Mouse (Mus musculus): ENCODE results near the gene Tnnt3. TPM values are rescaled to one million over a fixed set of nuclear protein-coding genes. Genes with fewer than 3 reads are reported as not detected.
A peak's percentile ranks its signal among the peaks of the same experiment; 100 is the strongest.

Gene Tnnt3
- polyA plus RNA-seq, 1 experiment from 2014 or later, result 4.8 TPM

- WGBS, result 96% methylated on average over 3 of the region's 3 CpGs
Measured at GRCm38 (mm10) chr7:142480661-142481060, 18.0 kb upstream of the Tnnt3 start.

GRCm38 (mm10) chr7:142481186-142481567 is 17.5 kb upstream of the Tnnt3 start:
- H3K4me2 ChIP-seq (ENCODE audit: low read depth, low read length), result peak overlapping the region; percentile 46
- WGBS, result 8% methylated on average over 5 of the region's 5 CpGs
- H3K27me3 ChIP-seq (ENCODE audit: control insufficient read depth, insufficient read depth, low read length), result no peaks in the 10 kb centered on the region
- no peaks in the 10 kb centered on the region for H3K9me3 ChIP-seq (ENCODE audit: control insufficient read depth, low read length)
- H3K36me3 ChIP-seq (ENCODE audit: control insufficient read depth, insufficient read depth, low read length), result no peaks in the 10 kb centered on the region
- H3K9ac ChIP-seq (replicated peaks; ENCODE audit: low read depth, low read length), result peak overlapping the region; percentile 52
- H3K4me1 ChIP-seq (ENCODE audit: control insufficient read depth, insufficient read depth, low read length), result peaks cover 12% of the 10 kb centered on the region
- peak overlapping the region; percentile 15; the same call in 1 of the 2 replicates for H3K4me3 ChIP-seq (ENCODE audit: low read depth, low read length)
- peak overlapping the region; percentile 69 for H3K27ac ChIP-seq (ENCODE audit: low read depth, low read length)
- ATAC-seq (ENCODE audit: low read depth), result peak; percentile 18; the same call in 1 of the 2 replicates

More at GRCm38 (mm10) chr7:142480661-142481060, 18.0 kb upstream of the Tnnt3 start:
- no peak for ATAC-seq (ENCODE audit: low read depth)
- Histone ChIP-seq H3K4me2 (ENCODE audit: low read depth, low read length) (no peak overlapping the region), H3K27ac (ENCODE audit: low read depth, low read length) (no peak overlapping the region), H3K9ac (replicated peaks; ENCODE audit: low read depth, low read length) (no peak overlapping the region), H3K27me3 (ENCODE audit: control insufficient read depth, insufficient read depth, low read length) (no peaks in the 10 kb centered on the region), H3K4me3 (ENCODE audit: low read depth, low read length) (no peak overlapping the region), H3K36me3 (ENCODE audit: control insufficient read depth, insufficient read depth, low read length) (no peaks in the 10 kb centered on the region), H3K4me1 (ENCODE audit: control insufficient read depth, insufficient read depth, low read length) (peaks cover 12% of the 10 kb centered on the region), H3K9me3 (ENCODE audit: control insufficient read depth, low read length) (no peaks in the 10 kb centered on the region)

GRCm38 (mm10) chr7:142481568-142482255 is 16.9 kb upstream of the Tnnt3 start:
- H3K9me3 ChIP-seq (ENCODE audit: control insufficient read depth, low read length), result no peaks in the 10 kb centered on the region
- peak overlapping the region; percentile 15; the same call in 1 of the 2 replicates for H3K4me3 ChIP-seq (ENCODE audit: low read depth, low read length)
- peak; percentile 47; the same call in 1 of the 2 replicates for ATAC-seq (ENCODE audit: low read depth)
- peak overlapping the region; percentile 52 for H3K9ac ChIP-seq (replicated peaks; ENCODE audit: low read depth, low read length)
- no peaks in the 10 kb centered on the region for H3K27me3 ChIP-seq (ENCODE audit: control insufficient read depth, insufficient read depth, low read length)
- whole genome bisulfite sequencing, result under 1% methylated on average over 22 of the region's 22 CpGs
- peak overlapping the region; percentile 69 for H3K27ac ChIP-seq (ENCODE audit: low read depth, low read length)
- H3K4me2 ChIP-seq (ENCODE audit: low read depth, low read length), result peak overlapping the region; percentile 46
- H3K4me1 ChIP-seq (ENCODE audit: control insufficient read depth, insufficient read depth, low read length), result peaks cover 15% of the 10 kb centered on the region
- no peaks in the 10 kb centered on the region for H3K36me3 ChIP-seq (ENCODE audit: control insufficient read depth, insufficient read depth, low read length)

- Histone ChIP-seq H3K27ac (ENCODE audit: low read depth, low read length) (peak overlapping the region; percentile 69), H3K9ac (replicated peaks; ENCODE audit: low read depth, low read length) (peak overlapping the region; percentile 52; the same call in 1 of the 2 replicates), H3K27me3 (ENCODE audit: control insufficient read depth, insufficient read depth, low read length) (no peaks in the 10 kb centered on the region), H3K36me3 (ENCODE audit: control insufficient read depth, insufficient read depth, low read length) (no peaks in the 10 kb centered on the region), H3K9me3 (ENCODE audit: control insufficient read depth, low read length) (no peaks in the 10 kb centered on the region), H3K4me2 (ENCODE audit: low read depth, low read length) (no peak overlapping the region), H3K4me1 (ENCODE audit: control insufficient read depth, insufficient read depth, low read length) (peaks cover 19% of the 10 kb centered on the region), H3K4me3 (ENCODE audit: low read depth, low read length) (no peak overlapping the region)
- WGBS, result 18% methylated on average over 6 of the region's 6 CpGs
- ATAC-seq (ENCODE audit: low read depth), result peak; percentile 29; the same call in 1 of the 2 replicates
Measured at GRCm38 (mm10) chr7:142482256-142482609, 16.4 kb upstream of the Tnnt3 start.

GRCm38 (mm10) chr7:142483136-142483535 is 15.5 kb upstream of the Tnnt3 start:
- Histone ChIP-seq H3K27ac (ENCODE audit: low read depth, low read length) (no peak overlapping the region), H3K4me1 (ENCODE audit: control insufficient read depth, insufficient read depth, low read length) (peaks cover 19% of the 10 kb centered on the region), H3K36me3 (ENCODE audit: control insufficient read depth, insufficient read depth, low read length) (no peaks in the 10 kb centered on the region), H3K4me3 (ENCODE audit: low read depth, low read length) (no peak overlapping the region), H3K9ac (replicated peaks; ENCODE audit: low read depth, low read length) (no peak overlapping the region), H3K9me3 (ENCODE audit: control insufficient read depth, low read length) (no peaks in the 10 kb centered on the region), H3K27me3 (ENCODE audit: control insufficient read depth, insufficient read depth, low read length) (no peaks in the 10 kb centered on the region), H3K4me2 (ENCODE audit: low read depth, low read length) (no peak overlapping the region)
- 60% methylated on average over 11 of the region's 11 CpGs for WGBS
- ATAC-seq (ENCODE audit: low read depth), result no peak

- Histone ChIP-seq H3K9me3 (ENCODE audit: control insufficient read depth, low read length) (no peaks in the 10 kb centered on the region), H3K4me3 (ENCODE audit: low read depth, low read length) (no peak overlapping the region), H3K27me3 (ENCODE audit: control insufficient read depth, insufficient read depth, low read length) (no peaks in the 10 kb centered on the region), H3K4me2 (ENCODE audit: low read depth, low read length) (no peak overlapping the region), H3K9ac (replicated peaks; ENCODE audit: low read depth, low read length) (no peak overlapping the region), H3K36me3 (ENCODE audit: control insufficient read depth, insufficient read depth, low read length) (no peaks in the 10 kb centered on the region), H3K27ac (ENCODE audit: low read depth, low read length) (no peak overlapping the region), H3K4me1 (ENCODE audit: control insufficient read depth, insufficient read depth, low read length) (peaks cover 19% of the 10 kb centered on the region)
- no peak for ATAC-seq (ENCODE audit: low read depth)
- WGBS, result 81% methylated on average over 12 of the region's 12 CpGs
Measured at GRCm38 (mm10) chr7:142484780-142485179, 13.9 kb upstream of the Tnnt3 start.

GRCm38 (mm10) chr7:142486751-142487162 is 11.9 kb upstream of the Tnnt3 start:
- Histone ChIP-seq H3K4me1 (ENCODE audit: control insufficient read depth, insufficient read depth, low read length) (peaks cover 14% of the 10 kb centered on the region), H3K4me3 (ENCODE audit: low read depth, low read length) (no peak overlapping the region), H3K27ac (ENCODE audit: low read depth, low read length) (no peak overlapping the region), H3K4me2 (ENCODE audit: low read depth, low read length) (no peak overlapping the region), H3K36me3 (ENCODE audit: control insufficient read depth, insufficient read depth, low read length) (no peaks in the 10 kb centered on the region), H3K9ac (replicated peaks; ENCODE audit: low read depth, low read length) (no peak overlapping the region), H3K27me3 (ENCODE audit: control insufficient read depth, insufficient read depth, low read length) (no peaks in the 10 kb centered on the region), H3K9me3 (ENCODE audit: control insufficient read depth, low read length) (no peaks in the 10 kb centered on the region)
- no peak for ATAC-seq (ENCODE audit: low read depth)
- 59% methylated on average over 8 of the region's 8 CpGs for WGBS

- H3K4me2 ChIP-seq (ENCODE audit: low read depth, low read length), result 0 out of 2 replicates have a peak overlapping the region, but pooled peaks have one; percentile 19
Measured at GRCm38 (mm10) chr7:142487341-142487859, 11.2 kb upstream of the Tnnt3 start.

GRCm38 (mm10) chr7:142488053-142488452 is 10.6 kb upstream of the Tnnt3 start:
- no peak overlapping the region for H3K4me3 ChIP-seq (ENCODE audit: low read depth, low read length)
- no peak overlapping the region for H3K27ac ChIP-seq (ENCODE audit: low read depth, low read length)
- WGBS, result 80% methylated on average over 3 of the region's 3 CpGs
- peaks cover 7% of the 10 kb centered on the region for H3K4me1 ChIP-seq (ENCODE audit: control insufficient read depth, insufficient read depth, low read length)
- H3K27me3 ChIP-seq (ENCODE audit: control insufficient read depth, insufficient read depth, low read length), result no peaks in the 10 kb centered on the region
- H3K9ac ChIP-seq (replicated peaks; ENCODE audit: low read depth, low read length), result no peak overlapping the region
- no peaks in the 10 kb centered on the region for H3K9me3 ChIP-seq (ENCODE audit: control insufficient read depth, low read length)
- H3K4me2 ChIP-seq (ENCODE audit: low read depth, low read length), result no peak overlapping the region
- no peaks in the 10 kb centered on the region for H3K36me3 ChIP-seq (ENCODE audit: control insufficient read depth, insufficient read depth, low read length)
- no peak for ATAC-seq (ENCODE audit: low read depth)

More at GRCm38 (mm10) chr7:142487341-142487859, 11.2 kb upstream of the Tnnt3 start:
- H3K9me3 ChIP-seq (ENCODE audit: control insufficient read depth, low read length), result no peaks in the 10 kb centered on the region
- WGBS, result 5% methylated on average over 9 of the region's 9 CpGs
- H3K36me3 ChIP-seq (ENCODE audit: control insufficient read depth, insufficient read depth, low read length), result no peaks in the 10 kb centered on the region
- no peak overlapping the region for H3K9ac ChIP-seq (replicated peaks; ENCODE audit: low read depth, low read length)
- peak overlapping the region; percentile 31; the same call in 1 of the 2 replicates for H3K27ac ChIP-seq (ENCODE audit: low read depth, low read length)
- no peaks in the 10 kb centered on the region for H3K27me3 ChIP-seq (ENCODE audit: control insufficient read depth, insufficient read depth, low read length)
- H3K4me3 ChIP-seq (ENCODE audit: low read depth, low read length), result no peak overlapping the region
- ATAC-seq (ENCODE audit: low read depth), result peak; percentile 78
- H3K4me1 ChIP-seq (ENCODE audit: control insufficient read depth, insufficient read depth, low read length), result peaks cover 8% of the 10 kb centered on the region
